8 mouse cellular contexts compared by ENCODE assay signal in genomic region chr4:83315930-83316329, GRCm38 (mm10). TPM values are rescaled to one million over a fixed set of nuclear protein-coding genes. Genes with fewer than 3 reads are reported as not detected.
DNase-seq lines count a peak whose midpoint lies in the region; ATAC-seq and TF ChIP-seq lines count a peak whose summit lies in the region.

No protein-coding gene starts in this region.

- H3K4me3 ChIP-seq in erythroblast, embryonic 14.5 days (replicated peaks) = peak overlapping the region; percentile 54
- no peak overlapping the region for H3K4me3 ChIP-seq in lung, embryonic 14.5 days (ENCODE audit: low read depth, low read length)
- H3K4me3 ChIP-seq in embryonic facial prominence, embryonic 15.5 days (replicated peaks) = no peak overlapping the region
- no peak overlapping the region for H3K4me3 ChIP-seq in cerebellum, adult 2 months (replicated peaks; ENCODE audit: insufficient read depth, low read depth, low read length)

- no peaks in the 10 kb centered on the region for H3K36me3 ChIP-seq in erythroblast, embryonic 14.5 days (ENCODE audit: control insufficient read depth)
- no peaks in the 10 kb centered on the region for H3K36me3 ChIP-seq in lung, embryonic 14.5 days (ENCODE audit: insufficient read depth)
- H3K36me3 ChIP-seq in embryonic facial prominence, embryonic 15.5 days = no peaks in the 10 kb centered on the region

- no peak for DNase-seq in lung, embryonic 14.5 days
- DNase-seq in lung, postnatal 14 days = no peak
- DNase-seq in cerebellum, adult 2 months = no peak
- no peak for DNase-seq in c-Kit-positive CD71-positive TER-119-positive erythroid progenitor cells, embryonic 14.5 days (ENCODE audit: low spot score)

- H3K27me3 ChIP-seq in erythroblast, embryonic 14.5 days (ENCODE audit: control insufficient read depth) = peaks cover 2% of the 10 kb centered on the region; the same call in 1 of the 2 replicates
- no peaks in the 10 kb centered on the region for H3K27me3 ChIP-seq in lung, embryonic 14.5 days (ENCODE audit: insufficient read depth, low read length)
- H3K27me3 ChIP-seq in embryonic facial prominence, embryonic 15.5 days = no peaks in the 10 kb centered on the region
- H3K27me3 ChIP-seq in cerebellum, adult 2 months (ENCODE audit: control insufficient read depth, insufficient read depth, low read length) = no peaks in the 10 kb centered on the region

- no peaks in the 10 kb centered on the region for H3K9me3 ChIP-seq in erythroblast, embryonic 14.5 days (ENCODE audit: control insufficient read depth, low read length)
- H3K9me3 ChIP-seq in lung, embryonic 14.5 days (ENCODE audit: low read depth, low read length) = no peaks in the 10 kb centered on the region
- H3K9me3 ChIP-seq in embryonic facial prominence, embryonic 15.5 days (replicated peaks) = no peaks in the 10 kb centered on the region

- WGBS in lung, embryonic 14.5 days = 57% methylated on average over 4 of the region's 4 CpGs
- 66% methylated on average over 4 of the region's 4 CpGs for WGBS in embryonic facial prominence, embryonic 15.5 days
- WGBS in cerebellum, adult 2 months = 74% methylated on average over 4 of the region's 4 CpGs

- H3K4me1 ChIP-seq in erythroblast, embryonic 14.5 days (ENCODE audit: control insufficient read depth) = peaks cover 12% of the 10 kb centered on the region
- peaks cover 5% of the 10 kb centered on the region; the same call in 1 of the 2 replicates for H3K4me1 ChIP-seq in lung, embryonic 14.5 days (ENCODE audit: insufficient read depth)
- H3K4me1 ChIP-seq in embryonic facial prominence, embryonic 15.5 days = peaks cover 12% of the 10 kb centered on the region
- H3K4me1 ChIP-seq in cerebellum, adult 2 months (ENCODE audit: control insufficient read depth, insufficient read depth, low read length) = no peaks in the 10 kb centered on the region; the same call in 1 of the 2 replicates

- no peak overlapping the region for H3K27ac ChIP-seq in lung, embryonic 14.5 days (ENCODE audit: low read depth)
- 0 out of 2 replicates have a peak overlapping the region, but pooled peaks have one; percentile 22 for H3K27ac ChIP-seq in embryonic facial prominence, embryonic 15.5 days (replicated peaks)
- H3K27ac ChIP-seq in cerebellum, adult 2 months (ENCODE audit: insufficient read depth, low read length) = no peak overlapping the region

- H3K4me2 ChIP-seq in lung, embryonic 14.5 days = peak overlapping the region; percentile 26
- no peak overlapping the region for H3K4me2 ChIP-seq in embryonic facial prominence, embryonic 15.5 days (replicated peaks)

- no peak for TF ChIP-seq CTCF in lung, embryonic 14.5 days (IDR thresholded peaks at IDR 0.05; ENCODE audit: low read depth)
- no peak for TF ChIP-seq CTCF in cerebellum, adult 2 months (IDR thresholded peaks at IDR 0.05; ENCODE audit: borderline replicate concordance, insufficient read depth, low read depth, low read length)

- TF ChIP-seq POLR2A in cerebellum, adult 2 months (IDR thresholded peaks at IDR 0.05; ENCODE audit: borderline replicate concordance, insufficient read depth, low read length) = no peak

- ATAC-seq in erythroblast, adult 5-6 weeks (replicated peaks; ENCODE audit: low FRiP score, poor library complexity, severe bottlenecking) = no peak
- no peak for ATAC-seq in lung, embryonic 14.5 days (ENCODE audit: insufficient read depth)
- ATAC-seq in embryonic facial prominence, embryonic 15.5 days (ENCODE audit: insufficient number of reproducible peaks, low FRiP score, low TSS enrichment, low read depth) = no peak
- 0 out of 2 replicates have a peak, but pooled peaks have one; percentile 6 for ATAC-seq in megakaryocyte-erythroid progenitor cell, adult 5-6 weeks (replicated peaks; ENCODE audit: low FRiP score, low TSS enrichment, poor library complexity, severe bottlenecking)

- no peak overlapping the region for H3K9ac ChIP-seq in lung, embryonic 14.5 days
- H3K9ac ChIP-seq in embryonic facial prominence, embryonic 15.5 days = no peak overlapping the region

RNA-seq across cellular contexts. Expression of gene Ttc39b, which starts 8.1 kb away (rescaled TPM):
- under 0.01 TPM in 1 of 2 replicates, not detected in the other for polyA plus RNA-seq in erythroblast, embryonic 14.5 days (2012)
- total RNA-seq in erythroblast, adult 5-6 weeks (2015; ENCODE audit: low replicate concordance) = 0.19 and 2.1 TPM in 2 replicates
- 0.56 and 4.9 TPM in 2 replicates for total RNA-seq in erythroblast, adult 5-6 weeks (2017; ENCODE audit: low replicate concordance)
- polyA plus RNA-seq in lung, embryonic 14.5 days (2014; fragmentation: Nextera tagmentation; extraction: Ambion mirVana) = 3.3 and 4.2 TPM in 2 replicates
- polyA plus RNA-seq in embryonic facial prominence, embryonic 15.5 days (2015; fragmentation: Nextera tagmentation; extraction: Ambion mirVana) = 4.4 and 5.1 TPM in 2 replicates
- total RNA-seq in megakaryocyte-erythroid progenitor cell, adult 5-6 weeks (2014; fragmentation: Nextera tagmentation) = 7.9 and 11.5 TPM in 2 replicates
- total RNA-seq in megakaryocyte-erythroid progenitor cell, adult 5-6 weeks (2017) = 8.5 and 20.1 TPM in 2 replicates
- 23.7 and 24.3 TPM in 2 replicates for polyA plus RNA-seq in cerebellum, adult 2 months (2012; rRNA removed)
